16 mouse cellular contexts compared by ENCODE assay signal in the genomic region with DNA sequence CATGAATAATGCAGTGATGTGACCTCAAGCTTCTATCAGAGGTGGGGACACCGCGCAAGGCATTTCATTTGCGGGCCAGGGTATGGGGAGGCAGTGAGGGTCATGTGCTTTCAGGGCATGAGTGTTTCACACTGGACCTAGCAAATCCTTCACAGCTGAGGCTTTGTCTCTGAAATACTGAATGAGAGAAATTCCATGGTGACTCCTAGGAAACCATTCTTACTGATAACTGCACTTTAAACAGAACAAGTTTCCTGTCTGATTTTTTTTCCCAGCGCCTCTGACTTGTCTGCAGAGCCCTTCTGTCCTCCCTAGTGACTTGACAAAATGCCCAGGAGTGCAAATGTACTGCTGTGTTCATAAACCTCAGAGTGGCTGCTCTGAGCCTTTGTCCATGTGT. TPM values are rescaled to one million over a fixed set of nuclear protein-coding genes. Genes with fewer than 3 reads are reported as not detected.
A peak's percentile ranks its signal among the peaks of the same experiment; 100 is the strongest.
DNase-seq lines count a peak whose midpoint lies in the region; ATAC-seq and TF ChIP-seq lines count a peak whose summit lies in the region.
"Had no signal": no experiment of that assay in that cellular context is flagged by ENCODE, and none has a peak within 500 bp of the region (broad histone marks: within the 10 kb centered on the region; RNA-seq: fewer than 3 reads in every experiment).

No protein-coding gene starts in this region.

- no peak for ATAC-seq in lung, embryonic 15.5 days (ENCODE audit: borderline replicate concordance, extremely low read depth, low FRiP score, low TSS enrichment)
- peak; percentile 67 for ATAC-seq in forebrain, postnatal 0 days
- peak; percentile 80 for ATAC-seq in midbrain, postnatal 0 days (ENCODE audit: low FRiP score)
- ATAC-seq in monocyte, adult 5-6 weeks (replicated peaks; ENCODE audit: insufficient number of reproducible peaks, low FRiP score, low TSS enrichment, poor library complexity, severe bottlenecking), result no peak
- ATAC-seq in liver, embryonic 12.5 days, result no peak

- H3K27me3 ChIP-seq in lung, embryonic 15.5 days, result no peaks in the 10 kb centered on the region
- H3K27me3 ChIP-seq in forebrain, postnatal 0 days (ENCODE audit: insufficient read depth, low read length), result no peaks in the 10 kb centered on the region
- no peaks in the 10 kb centered on the region for H3K27me3 ChIP-seq in midbrain, postnatal 0 days (ENCODE audit: insufficient read depth, low read length)
- no peaks in the 10 kb centered on the region for H3K27me3 ChIP-seq in liver, embryonic 12.5 days (replicated peaks)

- H3K9me3 ChIP-seq in lung, embryonic 15.5 days, result no peaks in the 10 kb centered on the region
- H3K9me3 ChIP-seq in forebrain, postnatal 0 days (ENCODE audit: low read length), result no peaks in the 10 kb centered on the region
- H3K9me3 ChIP-seq in midbrain, postnatal 0 days (ENCODE audit: low read length), result no peaks in the 10 kb centered on the region
- H3K9me3 ChIP-seq in liver, embryonic 12.5 days (replicated peaks), result no peaks in the 10 kb centered on the region

- peak overlapping the region; percentile 85 for H3K27ac ChIP-seq in lung, embryonic 15.5 days
- H3K27ac ChIP-seq in forebrain, postnatal 0 days (ENCODE audit: low read depth, low read length), result peak overlapping the region; percentile 74
- peak overlapping the region; percentile 8 for H3K27ac ChIP-seq in midbrain, postnatal 0 days (ENCODE audit: low read depth, low read length)
- no peak overlapping the region for H3K27ac ChIP-seq in liver, embryonic 12.5 days

- DNase-seq in lung, postnatal 25 days (ENCODE audit: low spot score), result no peak
- peak; percentile 77 for DNase-seq in embryo, embryonic 10 days (ENCODE audit: low spot score)
- DNase-seq in forebrain, postnatal 0 days, result peak; percentile 70
- DNase-seq in midbrain, postnatal 0 days (ENCODE audit: low spot score), result peak; percentile 89
- no peak for DNase-seq in testis, postnatal 10 days (ENCODE audit: low spot score)
- DNase-seq: spleen, adult 18-20 months had no signal

- H3K9ac ChIP-seq in lung, embryonic 15.5 days, result no peak overlapping the region
- H3K9ac ChIP-seq in forebrain, postnatal 0 days, result no peak overlapping the region
- no peak overlapping the region for H3K9ac ChIP-seq in midbrain, postnatal 0 days (replicated peaks; ENCODE audit: low read length, poor library complexity, severe bottlenecking)
- no peak overlapping the region for H3K9ac ChIP-seq in liver, embryonic 12.5 days

- 48% methylated on average over 4 of the region's 4 CpGs for WGBS in lung, embryonic 15.5 days
- 7% methylated on average over 4 of the region's 4 CpGs for WGBS in forebrain, postnatal 0 days
- WGBS in midbrain, postnatal 0 days, result 21% methylated on average over 4 of the region's 4 CpGs
- 77% methylated on average over 4 of the region's 4 CpGs for WGBS in liver, embryonic 12.5 days (ENCODE audit: insufficient replicate concordance)

- H3K36me3 ChIP-seq in lung, embryonic 15.5 days, result peaks cover 37% of the 10 kb centered on the region
- peaks cover 13% of the 10 kb centered on the region; the same call in 1 of the 2 replicates for H3K36me3 ChIP-seq in forebrain, postnatal 0 days (ENCODE audit: insufficient read depth)
- peaks cover 17% of the 10 kb centered on the region; the same call in 1 of the 2 replicates for H3K36me3 ChIP-seq in midbrain, postnatal 0 days (ENCODE audit: insufficient read depth, low read length)
- peaks cover 64% of the 10 kb centered on the region for H3K36me3 ChIP-seq in liver, embryonic 12.5 days

- TF ChIP-seq CTCF in forebrain, postnatal 0 days (IDR thresholded peaks at IDR 0.05; ENCODE audit: low read depth), result no peak
- no peak for TF ChIP-seq CTCF in midbrain, postnatal 0 days (IDR thresholded peaks at IDR 0.05)

- no peak overlapping the region for H3K4me2 ChIP-seq in lung, embryonic 15.5 days
- H3K4me2 ChIP-seq in forebrain, postnatal 0 days (ENCODE audit: low read depth), result no peak overlapping the region
- H3K4me2 ChIP-seq in midbrain, postnatal 0 days (ENCODE audit: low read depth, low read length, poor library complexity, severe bottlenecking), result no peak overlapping the region
- no peak overlapping the region for H3K4me2 ChIP-seq in liver, embryonic 12.5 days

- no peak overlapping the region for H3K4me3 ChIP-seq in lung, embryonic 15.5 days
- no peak overlapping the region for H3K4me3 ChIP-seq in forebrain, postnatal 0 days (ENCODE audit: low read depth, low read length)
- H3K4me3 ChIP-seq in midbrain, postnatal 0 days (ENCODE audit: low read depth, low read length), result no peak overlapping the region
- H3K4me3 ChIP-seq in liver, embryonic 12.5 days, result no peak overlapping the region
- H3K4me3 ChIP-seq: erythroblast, embryonic 14.5 days had no signal

- peaks cover 33% of the 10 kb centered on the region for H3K4me1 ChIP-seq in lung, embryonic 15.5 days
- peaks cover 60% of the 10 kb centered on the region for H3K4me1 ChIP-seq in forebrain, postnatal 0 days (ENCODE audit: insufficient read depth)
- peaks cover 14% of the 10 kb centered on the region; the same call in 1 of the 2 replicates for H3K4me1 ChIP-seq in midbrain, postnatal 0 days (ENCODE audit: insufficient read depth, low read length)
- H3K4me1 ChIP-seq in liver, embryonic 12.5 days, result no peaks in the 10 kb centered on the region; the same call in 1 of the 2 replicates

RNA-seq across cellular contexts. Expression of a gene that starts 41.5 kb away (rescaled TPM):
- polyA plus RNA-seq in lung, embryonic 15.5 days (2015; fragmentation: Nextera tagmentation; extraction: Ambion mirVana), result not detected in 2 replicates
- 0.15 TPM in 1 of 2 replicates, not detected in the other for total RNA-seq in forebrain, postnatal 0 days (2014; rRNA removed)
- polyA plus RNA-seq in forebrain, postnatal 0 days (2015; fragmentation: Nextera tagmentation; extraction: Ambion mirVana), result not detected in 2 replicates
- not detected in 2 replicates for total RNA-seq in midbrain, postnatal 0 days (2014; rRNA removed)
- polyA plus RNA-seq in midbrain, postnatal 0 days (2015; fragmentation: Nextera tagmentation; extraction: Ambion mirVana), result not detected in 2 replicates
- total RNA-seq in monocyte, adult 5-6 weeks (2017), result not detected in 3 replicates
- not detected in 2 replicates for polyA plus RNA-seq in liver, embryonic 12.5 days (2016; fragmentation: Nextera tagmentation; extraction: Ambion mirVana)
- total RNA-seq: adrenal gland, postnatal 4 days; ES-E14; heart, postnatal 14 days; neutrophil, adult 5-6 weeks had no signal
- polyA plus RNA-seq: erythroblast, embryonic 14.5 days; large intestine, adult 2 months; limb, embryonic 14.5 days had no signal

Comparison
In these comparisons a context has a peak if more than half of its experiments do, and no peak if none do; other contexts are left out.
1. ATAC-seq: peak in forebrain, postnatal 0 days (single experiment) and midbrain, postnatal 0 days (single experiment); none in lung, embryonic 15.5 days (single experiment), monocyte, adult 5-6 weeks (single experiment) and liver, embryonic 12.5 days (single experiment).
2. DNase-seq: peak in embryo, embryonic 10 days (single experiment), forebrain, postnatal 0 days (single experiment) and midbrain, postnatal 0 days (single experiment); none in lung, postnatal 25 days (single experiment) and testis, postnatal 10 days (single experiment).